8 mouse cellular contexts compared by ENCODE assay signal in genomic region chr11:51757023-51757422, GRCm38 (mm10). TPM values are rescaled to one million over a fixed set of nuclear protein-coding genes. Genes with fewer than 3 reads are reported as not detected.
DNase-seq lines count a peak whose midpoint lies in the region; ATAC-seq and TF ChIP-seq lines count a peak whose summit lies in the region.

No protein-coding gene starts in this region.

- H3K27ac ChIP-seq in lung, embryonic 16.5 days (ENCODE audit: low read length): 0 out of 2 replicates have a peak overlapping the region, but pooled peaks have one; percentile 77
- H3K27ac ChIP-seq in limb, embryonic 10.5 days: peak overlapping the region; percentile 89; the same call in 1 of the 2 replicates
- no peak overlapping the region; the same call in 1 of the 2 replicates for H3K27ac ChIP-seq in olfactory bulb, adult 2 months (ENCODE audit: insufficient read depth, low read depth, low read length)

- no peaks in the 10 kb centered on the region for H3K27me3 ChIP-seq in lung, embryonic 16.5 days (ENCODE audit: control insufficient read depth, insufficient read depth, low read depth, low read length)
- H3K27me3 ChIP-seq in limb, embryonic 10.5 days (ENCODE audit: low read depth, poor library complexity, severe bottlenecking): no peaks in the 10 kb centered on the region

- ATAC-seq in cerebellum, adult (ENCODE audit: insufficient number of reproducible peaks, low FRiP score, low TSS enrichment): no peak
- no peak for ATAC-seq in lung, embryonic 16.5 days (ENCODE audit: low read depth)

- 69% methylated on average over 11 of the region's 11 CpGs for whole genome bisulfite sequencing in lung, embryonic 16.5 days
- 78% methylated on average over 11 of the region's 11 CpGs for WGBS in limb, embryonic 10.5 days
- 75% methylated on average over 11 of the region's 11 CpGs for WGBS in olfactory bulb, adult 2 months

- no peak for TF ChIP-seq CTCF in olfactory bulb, adult 2 months (IDR thresholded peaks at IDR 0.05; ENCODE audit: insufficient read depth, low read depth, low read length)

- no peaks in the 10 kb centered on the region for H3K9me3 ChIP-seq in lung, embryonic 16.5 days (ENCODE audit: control insufficient read depth, low read length)
- H3K9me3 ChIP-seq in limb, embryonic 10.5 days (replicated peaks): no peaks in the 10 kb centered on the region

- no peak for TF ChIP-seq POLR2A in olfactory bulb, adult 2 months (IDR thresholded peaks at IDR 0.05; ENCODE audit: insufficient read depth, low read depth, low read length)

- H3K4me3 ChIP-seq in lung, embryonic 16.5 days (ENCODE audit: low read length): peak overlapping the region; percentile 99
- peak overlapping the region; percentile 99 for H3K4me3 ChIP-seq in limb, embryonic 10.5 days
- peak overlapping the region; percentile 95 for H3K4me3 ChIP-seq in olfactory bulb, adult 2 months (ENCODE audit: insufficient read depth, low read depth, low read length)

- peaks cover 14% of the 10 kb centered on the region for H3K4me1 ChIP-seq in lung, embryonic 16.5 days (replicated peaks; ENCODE audit: control insufficient read depth, insufficient read depth, low read length)
- H3K4me1 ChIP-seq in limb, embryonic 10.5 days: peaks cover 22% of the 10 kb centered on the region
- H3K4me1 ChIP-seq in olfactory bulb, adult 2 months (ENCODE audit: control insufficient read depth, insufficient read depth, low read length): peaks cover 3% of the 10 kb centered on the region

- intact Hi-C loops in left cerebral cortex, postnatal 4 days (cut with DNase I): no loop called here

- no peaks in the 10 kb centered on the region for H3K36me3 ChIP-seq in lung, embryonic 16.5 days (ENCODE audit: control insufficient read depth, insufficient read depth, low read length)
- peaks cover 4% of the 10 kb centered on the region; the same call in 1 of the 2 replicates for H3K36me3 ChIP-seq in limb, embryonic 10.5 days

- DNase-seq in cerebellum, adult 9-11 months: peak; percentile 16
- DNase-seq in lung, postnatal 10 days: no peak
- no peak for DNase-seq in limb, embryonic 10.5 days (ENCODE audit: low spot score)
- DNase-seq in ovary, adult 18-20 months (ENCODE audit: low spot score): no peak
- DNase-seq in left cerebral cortex, postnatal 4 days: no peak

- H3K4me2 ChIP-seq in lung, embryonic 16.5 days (ENCODE audit: low read depth, low read length): peak overlapping the region; percentile 72

- peak overlapping the region; percentile 100 for H3K9ac ChIP-seq in lung, embryonic 16.5 days (ENCODE audit: low read length)

RNA-seq across cellular contexts. Expression of gene Sec24a, which starts 6.4 kb away (rescaled TPM):
- 12.4 and 13.1 TPM in 2 replicates for polyA plus RNA-seq in lung, embryonic 16.5 days (2015; fragmentation: Nextera tagmentation; extraction: Ambion mirVana)
- 10.4 and 13.4 TPM in 2 replicates for polyA plus RNA-seq in limb, embryonic 10.5 days (2016; fragmentation: Nextera tagmentation; extraction: Ambion mirVana)
- polyA plus RNA-seq in olfactory bulb, adult 2 months (2012; ENCODE audit: insufficient read depth, insufficient read length, low replicate concordance, missing spikeins): not detected in 2 replicates
- total RNA-seq in left cerebral cortex, postnatal 4 days (2021): 10 to 100 TPM; 28.6 to 32.2 TPM

RNA-seq across cellular contexts. Expression of gene Sar1b, which starts 6.5 kb away (rescaled TPM):
- 110 TPM in 2 replicates for polyA plus RNA-seq in lung, embryonic 16.5 days (2015; fragmentation: Nextera tagmentation; extraction: Ambion mirVana)
- 96.8 and 106 TPM in 2 replicates for polyA plus RNA-seq in limb, embryonic 10.5 days (2016; fragmentation: Nextera tagmentation; extraction: Ambion mirVana)
- not detected in 2 replicates for polyA plus RNA-seq in olfactory bulb, adult 2 months (2012; ENCODE audit: insufficient read depth, insufficient read length, low replicate concordance, missing spikeins)
- 10 to 100 TPM; 74.6 to 84.8 TPM for total RNA-seq in left cerebral cortex, postnatal 4 days (2021)
